ENCODE assay signal across 26 mouse cellular contexts in the genomic region with DNA sequence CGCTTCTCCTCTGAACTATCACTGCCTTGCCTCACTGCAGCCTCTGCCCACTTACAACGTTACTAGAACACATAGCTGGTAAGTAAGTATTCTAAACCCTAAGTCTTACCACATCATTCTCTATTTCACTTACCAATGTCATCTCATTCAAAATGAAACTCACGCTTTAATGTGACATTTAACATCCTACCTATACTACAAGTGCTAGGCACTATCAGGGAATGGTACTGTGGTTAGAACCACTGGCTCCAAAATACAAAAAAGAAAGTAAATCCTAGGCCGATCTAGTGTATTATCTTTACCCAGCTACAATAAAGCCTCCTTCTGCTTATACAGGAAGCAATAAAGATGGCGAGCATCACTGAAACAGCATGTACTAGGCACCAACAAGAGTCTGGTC. TPM values are rescaled to one million over a fixed set of nuclear protein-coding genes. Genes with fewer than 3 reads are reported as not detected.
"Had no signal": no experiment of that assay in that cellular context is flagged by ENCODE, and none has a peak within 500 bp of the region (broad histone marks: within the 10 kb centered on the region; RNA-seq: fewer than 3 reads in every experiment).

No protein-coding gene starts in this region.

- H3K4me1 ChIP-seq: hindbrain, embryonic 10.5 days; hindbrain, embryonic 12.5 days; intestine, embryonic 15.5 days; limb, embryonic 10.5 days; limb, embryonic 12.5 days; liver, embryonic 13.5 days had no signal

- H3K27me3 ChIP-seq: heart, embryonic 13.5 days; heart, embryonic 15.5 days; hindbrain, embryonic 12.5 days; intestine, embryonic 15.5 days; limb, embryonic 12.5 days; liver, embryonic 13.5 days had no signal

- H3K27ac ChIP-seq: gastrocnemius, adult 2 months; heart, adult 2 months; heart, embryonic 13.5 days; heart, embryonic 15.5 days; hindbrain, embryonic 10.5 days; hindbrain, embryonic 12.5 days; hindbrain, embryonic 14.5 days; intestine, embryonic 15.5 days; layer of hippocampus, adult 2 months; left cerebral cortex, adult 2 months; limb, embryonic 10.5 days; limb, embryonic 12.5 days; liver, embryonic 13.5 days had no signal

- H3K9me3 ChIP-seq: heart, embryonic 13.5 days; heart, embryonic 15.5 days; hindbrain, embryonic 10.5 days; hindbrain, embryonic 12.5 days; intestine, embryonic 15.5 days; limb, embryonic 10.5 days; limb, embryonic 12.5 days; liver, embryonic 13.5 days had no signal

- ATAC-seq: hindbrain, embryonic 16.5 days; intestine, embryonic 15.5 days; intestine, postnatal 0 days had no signal

- DNase-seq: gastrocnemius, adult 2 months; gastrocnemius, postnatal 10 days; gastrocnemius, postnatal 25 days; heart, adult 2 months; heart, postnatal 4 days; kidney, adult 18-20 months; kidney, adult 8-10 months; kidney, postnatal 10 days; kidney, postnatal 25 days; kidney, postnatal 4 days; liver; liver, embryonic 13.5 days had no signal

- H3K9ac ChIP-seq: heart, embryonic 13.5 days; heart, embryonic 15.5 days; hindbrain, embryonic 12.5 days; hindbrain, embryonic 14.5 days; intestine, embryonic 15.5 days; limb, embryonic 12.5 days; liver, embryonic 13.5 days had no signal

- H3K4me3 ChIP-seq: gastrocnemius, adult 2 months; heart, adult 2 months; heart, embryonic 13.5 days; heart, embryonic 15.5 days; hindbrain, embryonic 10.5 days; hindbrain, embryonic 12.5 days; intestine, embryonic 15.5 days; layer of hippocampus, adult 2 months; left cerebral cortex, adult 2 months; limb, embryonic 10.5 days; limb, embryonic 12.5 days; liver, embryonic 13.5 days had no signal

- H3K4me2 ChIP-seq: heart, embryonic 11.5 days; heart, embryonic 13.5 days; heart, embryonic 15.5 days; hindbrain, embryonic 12.5 days; hindbrain, embryonic 14.5 days; intestine, embryonic 15.5 days; limb, embryonic 12.5 days; liver, embryonic 11.5 days; liver, embryonic 13.5 days had no signal

RNA-seq across cellular contexts. Expression of gene Fam19a3, which starts 59.4 kb away (rescaled TPM):
- polyA plus RNA-seq: liver, embryonic 11.5 days; liver, embryonic 13.5 days had no signal
